Mouse (Mus musculus): ENCODE measurements around the gene Pde4c.

DNA sequence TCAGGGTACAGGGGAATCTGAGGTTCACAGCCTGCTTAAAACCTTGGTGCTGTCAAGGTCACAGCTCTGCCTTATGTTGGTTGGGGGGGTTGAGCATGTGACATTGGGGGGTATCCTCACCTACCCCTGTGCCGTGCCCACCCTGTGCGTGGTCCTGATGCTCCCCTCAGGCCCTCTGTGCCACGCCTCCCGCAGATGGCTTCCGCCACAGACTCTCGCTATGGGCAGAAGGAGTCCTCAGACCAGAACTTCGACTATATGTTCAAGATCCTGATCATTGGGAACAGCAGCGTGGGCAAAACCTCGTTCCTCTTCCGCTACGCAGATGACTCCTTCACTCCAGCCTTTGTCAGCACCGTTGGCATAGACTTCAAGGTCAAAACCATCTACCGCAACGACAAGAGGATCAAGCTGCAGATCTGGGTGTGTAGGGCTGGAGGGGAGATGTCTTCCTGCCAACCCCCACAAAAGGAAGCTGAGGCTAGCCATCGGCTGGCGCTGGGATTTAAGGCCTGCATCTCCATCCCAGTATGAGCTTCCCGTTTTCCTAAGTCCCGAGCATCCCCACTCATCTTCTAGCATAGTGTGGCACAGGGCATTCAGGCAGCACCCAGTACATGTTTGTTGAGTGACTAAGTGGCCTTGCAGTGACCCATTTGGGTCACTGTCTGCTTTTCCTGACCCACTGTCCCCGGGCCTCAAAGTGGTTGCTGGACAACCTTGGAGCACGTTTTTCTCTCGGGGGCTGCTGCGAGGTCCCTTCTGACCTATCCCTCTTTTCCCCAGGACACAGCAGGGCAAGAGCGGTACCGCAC is 32.3 kb downstream of the Pde4c start:
- TF ChIP-seq CTCF (IDR thresholded peaks at IDR 0.05; ENCODE audit: low read depth, low read length): no peak
- TF ChIP-seq EP300 (IDR thresholded peaks at IDR 0.05; ENCODE audit: insufficient read depth, low read depth, low read length): no peak
- TF ChIP-seq POLR2A (IDR thresholded peaks at IDR 0.05; ENCODE audit: insufficient read depth, low read length): no peak

Measured in ES-Bruce4 (cell line).